Mouse (Mus musculus): ENCODE measurements around the gene Prkx.
A peak's percentile ranks its signal among the peaks of the same experiment; 100 is the strongest.

The Prkx gene

GRCm38 (mm10) chrX:77796916-77797315, 838 bp upstream of the Prkx start:
- TF ChIP-seq NANOG (IDR thresholded peaks at IDR 0.05; ENCODE audit: borderline replicate concordance, low read length) = no peak
- TF ChIP-seq CTCF (conservative IDR thresholded peaks at IDR 0.05; ENCODE audit: low read length) = no peak
- TF ChIP-seq POU5F1 (IDR thresholded peaks at IDR 0.05; ENCODE audit: borderline replicate concordance, low read length) = no peak
- H3K4me1 ChIP-seq (replicated peaks; ENCODE audit: low read depth, low read length) = peaks cover 6% of the 10 kb centered on the region; the same call in 1 of the 2 replicates
- no peaks in the 10 kb centered on the region for H3K27me3 ChIP-seq (ENCODE audit: insufficient read depth, low read length)
- no peaks in the 10 kb centered on the region for H3K9me3 ChIP-seq (ENCODE audit: low read length)
- H3K36me3 ChIP-seq (ENCODE audit: insufficient read depth, low read length) = no peaks in the 10 kb centered on the region
- peak overlapping the region; percentile 84; the same call in 1 of the 2 replicates for H3K4me3 ChIP-seq (replicated peaks; ENCODE audit: low read length)

GRCm38 (mm10) chrX:77795858-77796174, 262 bp downstream of the Prkx start:
- Histone ChIP-seq H3K36me3 (ENCODE audit: insufficient read depth, low read length) (no peaks in the 10 kb centered on the region), H3K27me3 (ENCODE audit: insufficient read depth, low read length) (no peaks in the 10 kb centered on the region)
- TF ChIP-seq POU5F1 (IDR thresholded peaks at IDR 0.05; ENCODE audit: borderline replicate concordance, low read length) (no peak), CTCF (conservative IDR thresholded peaks at IDR 0.05; ENCODE audit: low read length) (no peak), NANOG (IDR thresholded peaks at IDR 0.05; ENCODE audit: borderline replicate concordance, low read length) (no peak)

GRCm38 (mm10) chrX:77794962-77795857, 868 bp downstream of the Prkx start:
- Histone ChIP-seq H3K4me3 (replicated peaks; ENCODE audit: low read length) (peak overlapping the region; percentile 84), H3K9me3 (ENCODE audit: low read length) (no peaks in the 10 kb centered on the region), H3K27me3 (ENCODE audit: insufficient read depth, low read length) (no peaks in the 10 kb centered on the region), H3K4me1 (replicated peaks; ENCODE audit: low read depth, low read length) (peaks cover 6% of the 10 kb centered on the region; the same call in 1 of the 2 replicates), H3K36me3 (ENCODE audit: insufficient read depth, low read length) (no peaks in the 10 kb centered on the region)
- TF ChIP-seq POU5F1 (IDR thresholded peaks at IDR 0.05; ENCODE audit: borderline replicate concordance, low read length) (no peak), NANOG (IDR thresholded peaks at IDR 0.05; ENCODE audit: borderline replicate concordance, low read length) (no peak), CTCF (conservative IDR thresholded peaks at IDR 0.05; ENCODE audit: low read length) (no peak)

More at GRCm38 (mm10) chrX:77795858-77796174, 262 bp downstream of the Prkx start:
- Histone ChIP-seq H3K4me1 (replicated peaks; ENCODE audit: low read depth, low read length) (peaks cover 6% of the 10 kb centered on the region; the same call in 1 of the 2 replicates), H3K9me3 (ENCODE audit: low read length) (no peaks in the 10 kb centered on the region), H3K4me3 (replicated peaks; ENCODE audit: low read length) (peak overlapping the region; percentile 84)

- no peaks in the 10 kb centered on the region for H3K9me3 ChIP-seq (ENCODE audit: low read length)
- no peak overlapping the region for H3K4me3 ChIP-seq (replicated peaks; ENCODE audit: low read length)
- peaks cover 10% of the 10 kb centered on the region for H3K36me3 ChIP-seq (ENCODE audit: insufficient read depth, low read length)
- no peaks in the 10 kb centered on the region for H3K27me3 ChIP-seq (ENCODE audit: insufficient read depth, low read length)
- H3K4me1 ChIP-seq (replicated peaks; ENCODE audit: low read depth, low read length) = no peaks in the 10 kb centered on the region
- TF ChIP-seq NANOG (IDR thresholded peaks at IDR 0.05; ENCODE audit: borderline replicate concordance, low read length) (no peak), POU5F1 (IDR thresholded peaks at IDR 0.05; ENCODE audit: borderline replicate concordance, low read length) (no peak), CTCF (conservative IDR thresholded peaks at IDR 0.05; ENCODE audit: low read length) (no peak)
These were observed 7.4 kb downstream of the Prkx start for GRCm38 (mm10) chrX:77788675-77789074.

- no peak overlapping the region for H3K4me3 ChIP-seq (replicated peaks; ENCODE audit: low read length)
- H3K9me3 ChIP-seq (ENCODE audit: low read length) = no peaks in the 10 kb centered on the region
- H3K27me3 ChIP-seq (ENCODE audit: insufficient read depth, low read length) = no peaks in the 10 kb centered on the region
- no peaks in the 10 kb centered on the region for H3K4me1 ChIP-seq (replicated peaks; ENCODE audit: low read depth, low read length)
- TF ChIP-seq CTCF (conservative IDR thresholded peaks at IDR 0.05; ENCODE audit: low read length) = no peak
- TF ChIP-seq NANOG (IDR thresholded peaks at IDR 0.05; ENCODE audit: borderline replicate concordance, low read length) = no peak
- no peak for TF ChIP-seq POU5F1 (IDR thresholded peaks at IDR 0.05; ENCODE audit: borderline replicate concordance, low read length)
- peaks cover 28% of the 10 kb centered on the region for H3K36me3 ChIP-seq (ENCODE audit: insufficient read depth, low read length)
These were observed 9.7 kb downstream of the Prkx start for GRCm38 (mm10) chrX:77786354-77786753.

- peaks cover 25% of the 10 kb centered on the region for H3K36me3 ChIP-seq (ENCODE audit: insufficient read depth, low read length)
- TF ChIP-seq POU5F1 (IDR thresholded peaks at IDR 0.05; ENCODE audit: borderline replicate concordance, low read length) = no peak
- TF ChIP-seq CTCF (conservative IDR thresholded peaks at IDR 0.05; ENCODE audit: low read length) = peak; percentile 31
- TF ChIP-seq NANOG (IDR thresholded peaks at IDR 0.05; ENCODE audit: borderline replicate concordance, low read length) = no peak
- H3K9me3 ChIP-seq (ENCODE audit: low read length) = no peaks in the 10 kb centered on the region
- no peaks in the 10 kb centered on the region for H3K27me3 ChIP-seq (ENCODE audit: insufficient read depth, low read length)
- H3K4me1 ChIP-seq (replicated peaks; ENCODE audit: low read depth, low read length) = no peaks in the 10 kb centered on the region
- no peak overlapping the region for H3K4me3 ChIP-seq (replicated peaks; ENCODE audit: low read length)
These were observed 18.3 kb downstream of the Prkx start for GRCm38 (mm10) chrX:77777822-77778221.

- no peak overlapping the region for H3K4me3 ChIP-seq (replicated peaks; ENCODE audit: low read length)
- H3K4me1 ChIP-seq (replicated peaks; ENCODE audit: low read depth, low read length) = no peaks in the 10 kb centered on the region
- TF ChIP-seq CTCF (conservative IDR thresholded peaks at IDR 0.05; ENCODE audit: low read length) (no peak), NANOG (IDR thresholded peaks at IDR 0.05; ENCODE audit: borderline replicate concordance, low read length) (no peak), POU5F1 (IDR thresholded peaks at IDR 0.05; ENCODE audit: borderline replicate concordance, low read length) (no peak)
- no peaks in the 10 kb centered on the region for H3K27me3 ChIP-seq (ENCODE audit: insufficient read depth, low read length)
- peaks cover 17% of the 10 kb centered on the region for H3K36me3 ChIP-seq (ENCODE audit: insufficient read depth, low read length)
- H3K9me3 ChIP-seq (ENCODE audit: low read length) = no peaks in the 10 kb centered on the region
These were observed 30.9 kb downstream of the Prkx start for GRCm38 (mm10) chrX:77765153-77765552.

GRCm38 (mm10) chrX:77744260-77744659, 51.8 kb downstream of the Prkx start:
- Histone ChIP-seq H3K4me1 (replicated peaks; ENCODE audit: low read depth, low read length) (no peaks in the 10 kb centered on the region), H3K36me3 (ENCODE audit: insufficient read depth, low read length) (no peaks in the 10 kb centered on the region), H3K4me3 (replicated peaks; ENCODE audit: low read length) (no peak overlapping the region), H3K9me3 (ENCODE audit: low read length) (no peaks in the 10 kb centered on the region), H3K27me3 (ENCODE audit: insufficient read depth, low read length) (no peaks in the 10 kb centered on the region)
- TF ChIP-seq POU5F1 (IDR thresholded peaks at IDR 0.05; ENCODE audit: borderline replicate concordance, low read length) (no peak), CTCF (conservative IDR thresholded peaks at IDR 0.05; ENCODE audit: low read length) (peak; percentile 68)
